Mouse (Mus musculus) liver, embryonic 14.5 days (tissue): ENCODE data around the gene Abhd2. TPM values are rescaled to one million over a fixed set of nuclear protein-coding genes. Genes with fewer than 3 reads are reported as not detected.
A peak's percentile ranks its signal among the peaks of the same experiment; 100 is the strongest.

Experiments used
- ATAC-seq: fragments of 200-750 bp; cut with Nextera tagmentation; 2 replicates; pipeline ENCODE4 v1.8.0; 2017; ENCODE audit warnings: moderate number of reproducible peaks, mild to moderate bottlenecking, moderate library complexity; ENCODE audit not compliant: insufficient read depth
- DNase-seq, 3 experiments: peaks; one replicate each; pipeline ENCODE4 v3.0.0-alpha.2; 2012 to 2013; ENCODE audit warnings: low read depth in 3 of 3, low spot score in 3 of 3
- H3K27ac ChIP-seq: fragments of 300-500 bp; sonication (generic); 2 replicates; pipeline ENCODE4 v1.5.1; 2014; ENCODE audit warnings: moderate library complexity, mild to moderate bottlenecking, control low read depth, inconsistent platforms
- H3K27me3 ChIP-seq: fragments of 300-500 bp; sonication (generic); 2 replicates; pipeline ENCODE4 v1.6.1; 2014; ENCODE audit warnings: mild to moderate bottlenecking, low read length, moderate library complexity; ENCODE audit not compliant: control insufficient read depth, insufficient read depth
- H3K36me3 ChIP-seq: fragments of 300-500 bp; sonication (generic); replicated peaks from 2 replicates; pipeline ENCODE4 v1.6.1; 2014; ENCODE audit warnings: low read depth; ENCODE audit not compliant: control insufficient read depth, insufficient read depth
- H3K4me1 ChIP-seq, 2 experiments: fragments of 200-500 bp in 1 of 2; fragments of 300-500 bp in 1 of 2; sonication (generic) in 1 of 2; replicated peaks; 2 replicates each; pipeline ENCODE4 v1.6.1; 2012 to 2014; ENCODE audit warnings: antibody characterized with exemption in 1 of 2, inconsistent platforms in 1 of 2, low read length in 1 of 2; ENCODE audit not compliant: control insufficient read depth in 2 of 2, insufficient read depth in 2 of 2
- H3K4me2 ChIP-seq: fragments of 300-500 bp; sonication (generic); 2 replicates; pipeline ENCODE4 v1.6.1; 2014; ENCODE audit warnings: low read depth, mild to moderate bottlenecking, control low read depth, moderate library complexity
- H3K4me3 ChIP-seq, 2 experiments: fragments of 200-500 bp in 1 of 2; fragments of 300-500 bp in 1 of 2; sonication (generic) in 1 of 2; 2 replicates each; pipeline ENCODE4 v1.5.1; 2012 to 2014; ENCODE audit warnings: low read depth in 2 of 2, low read length in 2 of 2, mild to moderate bottlenecking in 2 of 2, control low read depth in 1 of 2, inconsistent platforms in 1 of 2, moderate library complexity in 1 of 2; ENCODE audit not compliant: insufficient read depth in 1 of 2
- H3K9ac ChIP-seq: fragments of 300-500 bp; sonication (generic); replicated peaks from 2 replicates; pipeline ENCODE4 v1.6.1; 2014; ENCODE audit warnings: mild to moderate bottlenecking, control low read depth, moderate library complexity
- H3K9me3 ChIP-seq: fragments of 300-500 bp; sonication (generic); 2 replicates; pipeline ENCODE4 v1.6.1; 2016; ENCODE audit warnings: low read length, mixed read lengths; ENCODE audit not compliant: control insufficient read depth
- CTCF ChIP-seq: IDR thresholded peaks from 2 replicates; pipeline ENCODE4 v1.5.1; 2016; ENCODE audit warnings: antibody characterized with exemption, low read depth, control low read depth
- EP300 ChIP-seq: IDR thresholded peaks from 2 replicates; pipeline ENCODE4 v1.6.1; 2016; ENCODE audit warnings: antibody characterized with exemption, low read depth
- WGBS: fragments of 180-500 bp; shearing (Covaris S2); extraction: QIAGEN DNeasy Blood & Tissue Kit; methylation state at CpG from one replicate; pipeline ENCODE4 v1.1.7; 2014; ENCODE audit not compliant: insufficient replicate concordance; 5-methylcytosine and 5-hydroxymethylcytosine counted together
- polyA plus RNA-seq, 2 experiments: library from polyadenylated mRNA; depleted of rRNA in 1 of 2; stranded (reverse) in 1 of 2; unstranded in 1 of 2; fragments of >200 nt; fragmentation: Nextera tagmentation in 1 of 2; extraction: Ambion mirVana in 1 of 2; gene quantifications; 2 replicates each; pipeline versions ENCODE4 v1.2.1 to v1.2.3; 2012 to 2014

The Abhd2 gene
- polyA plus RNA-seq, 2 experiments, result 5.6 to 11.4 TPM

- Histone ChIP-seq H3K4me2 (no peak overlapping the region), H3K36me3 (no peaks in the 10 kb centered on the region), H3K9me3 (no peaks in the 10 kb centered on the region), H3K9ac (no peak overlapping the region), H3K4me3 (no peak overlapping the region), H3K4me1 (peaks cover under 1 to 26% of the 10 kb centered on the region in 2 experiments), H3K27ac (no peak overlapping the region), H3K27me3 (no peaks in the 10 kb centered on the region)
- 51% methylated on average over 8 of the region's 8 CpGs for WGBS
- DNase-seq (no peak), ATAC-seq (no peak)
- TF ChIP-seq EP300, result no peak
- no peak for TF ChIP-seq CTCF
Observed at GRCm38 (mm10) chr7:79262478-79262877, 10.5 kb upstream of the Abhd2 start.

GRCm38 (mm10) chr7:79263776-79264175 is 9.2 kb upstream of the Abhd2 start:
- no peak for ATAC-seq
- peaks cover 14 to 28% of the 10 kb centered on the region in 2 experiments for H3K4me1 ChIP-seq
- H3K9ac ChIP-seq, result no peak overlapping the region
- no peak for TF ChIP-seq CTCF
- no peak for TF ChIP-seq EP300
- H3K4me2 ChIP-seq, result no peak overlapping the region
- H3K27ac ChIP-seq, result no peak overlapping the region
- H3K9me3 ChIP-seq, result no peaks in the 10 kb centered on the region
- 37% methylated on average over 3 of the region's 3 CpGs for WGBS
- no peak overlapping the region for H3K4me3 ChIP-seq
- H3K36me3 ChIP-seq, result no peaks in the 10 kb centered on the region
- DNase-seq, result no peak
- no peaks in the 10 kb centered on the region for H3K27me3 ChIP-seq

- WGBS, result 66% methylated on average over 4 of the region's 4 CpGs
- Histone ChIP-seq H3K4me1 (peaks cover 36 to 47% of the 10 kb centered on the region in 2 experiments), H3K36me3 (no peaks in the 10 kb centered on the region), H3K27ac (no peak overlapping the region), H3K9me3 (no peaks in the 10 kb centered on the region), H3K4me2 (no peak overlapping the region), H3K27me3 (no peaks in the 10 kb centered on the region), H3K4me3 (no peak overlapping the region), H3K9ac (no peak overlapping the region)
- DNase-seq, result no peak
- no peak for ATAC-seq
- TF ChIP-seq CTCF, result no peak
- TF ChIP-seq EP300, result no peak
Observed at GRCm38 (mm10) chr7:79266228-79266627, 6.8 kb upstream of the Abhd2 start.

DNA sequence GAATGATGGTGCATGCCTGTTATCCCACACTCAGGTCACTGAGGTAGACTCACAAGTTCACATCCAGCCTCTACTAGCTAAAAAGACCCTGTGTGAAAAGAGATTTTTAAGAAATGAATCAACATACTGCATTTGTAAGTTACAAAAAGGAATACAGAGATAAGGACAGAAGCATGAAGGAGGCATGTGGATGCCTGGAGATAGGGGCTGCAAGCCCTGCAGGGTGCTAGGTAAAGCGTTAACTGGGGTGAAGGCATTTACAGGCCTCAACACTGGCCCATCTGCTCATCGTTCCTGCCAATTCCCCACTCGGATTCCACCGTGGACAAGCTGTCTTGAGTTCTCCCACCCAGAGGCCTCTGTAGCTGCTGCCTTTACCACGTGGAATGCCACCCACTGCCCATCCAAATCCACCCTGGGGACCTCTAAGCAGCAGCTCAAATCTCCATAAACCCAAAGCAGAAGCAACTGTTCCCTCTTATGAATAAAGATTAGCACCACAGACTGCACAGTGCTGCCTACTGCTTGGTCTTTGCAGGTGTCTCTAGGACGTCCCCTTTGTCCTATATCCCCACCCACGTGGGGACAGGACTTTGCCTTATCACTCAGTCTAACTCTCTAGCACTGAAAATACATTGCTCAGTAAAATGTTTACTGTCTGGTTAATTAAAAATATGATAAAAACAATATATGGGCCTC is 5.2 kb upstream of the Abhd2 start:
- TF ChIP-seq CTCF (no peak), EP300 (peak; percentile 69)
- H3K27ac ChIP-seq, result peak overlapping the region; percentile 49
- H3K4me3 ChIP-seq, result no peak overlapping the region
- H3K9me3 ChIP-seq, result no peaks in the 10 kb centered on the region
- peaks cover 49 to 56% of the 10 kb centered on the region in 2 experiments for H3K4me1 ChIP-seq
- no peaks in the 10 kb centered on the region for H3K36me3 ChIP-seq
- no peaks in the 10 kb centered on the region for H3K27me3 ChIP-seq
- DNase-seq (no peak), ATAC-seq (no peak)
- no peak overlapping the region for H3K4me2 ChIP-seq
- H3K9ac ChIP-seq, result 0 out of 2 replicates have a peak overlapping the region, but pooled peaks have one; percentile 21
- 11% methylated on average over 7 of the region's 7 CpGs for WGBS

GRCm38 (mm10) chr7:79268897-79269296 is 4.1 kb upstream of the Abhd2 start:
- no peaks in the 10 kb centered on the region for H3K36me3 ChIP-seq
- WGBS, result 87% methylated on average over 8 of the region's 8 CpGs
- ATAC-seq, result no peak
- H3K4me3 ChIP-seq, result no peak overlapping the region
- peak overlapping the region; percentile 67 for H3K9ac ChIP-seq
- H3K9me3 ChIP-seq, result no peaks in the 10 kb centered on the region
- H3K4me2 ChIP-seq, result peak overlapping the region; percentile 83
- TF ChIP-seq EP300 (no peak), CTCF (no peak)
- peaks cover 49 to 51% of the 10 kb centered on the region in 2 experiments for H3K4me1 ChIP-seq
- peak overlapping the region; percentile 97 for H3K27ac ChIP-seq
- no peaks in the 10 kb centered on the region for H3K27me3 ChIP-seq
- no peak for DNase-seq
